Mouse (Mus musculus) testis, adult 2 months (tissue): ENCODE measurements around the gene Slc4a2.
A peak's percentile ranks its signal among the peaks of the same experiment; 100 is the strongest.

Experiments used
- CTCF ChIP-seq: fragments of 200-500 bp; IDR thresholded peaks from 2 replicates; pipeline ENCODE4 v1.5.1; 2012; ENCODE audit warnings: low read depth, mild to moderate bottlenecking, inconsistent platforms, low read length, moderate library complexity; ENCODE audit not compliant: control insufficient read depth, insufficient read depth, insufficient replicate concordance
- POLR2A ChIP-seq: fragments of 200-500 bp; IDR thresholded peaks from 2 replicates; pipeline ENCODE4 v1.6.1; 2012; ENCODE audit warnings: low read depth, mild to moderate bottlenecking, inconsistent platforms, low read length, moderate library complexity; ENCODE audit not compliant: control insufficient read depth

DNA sequence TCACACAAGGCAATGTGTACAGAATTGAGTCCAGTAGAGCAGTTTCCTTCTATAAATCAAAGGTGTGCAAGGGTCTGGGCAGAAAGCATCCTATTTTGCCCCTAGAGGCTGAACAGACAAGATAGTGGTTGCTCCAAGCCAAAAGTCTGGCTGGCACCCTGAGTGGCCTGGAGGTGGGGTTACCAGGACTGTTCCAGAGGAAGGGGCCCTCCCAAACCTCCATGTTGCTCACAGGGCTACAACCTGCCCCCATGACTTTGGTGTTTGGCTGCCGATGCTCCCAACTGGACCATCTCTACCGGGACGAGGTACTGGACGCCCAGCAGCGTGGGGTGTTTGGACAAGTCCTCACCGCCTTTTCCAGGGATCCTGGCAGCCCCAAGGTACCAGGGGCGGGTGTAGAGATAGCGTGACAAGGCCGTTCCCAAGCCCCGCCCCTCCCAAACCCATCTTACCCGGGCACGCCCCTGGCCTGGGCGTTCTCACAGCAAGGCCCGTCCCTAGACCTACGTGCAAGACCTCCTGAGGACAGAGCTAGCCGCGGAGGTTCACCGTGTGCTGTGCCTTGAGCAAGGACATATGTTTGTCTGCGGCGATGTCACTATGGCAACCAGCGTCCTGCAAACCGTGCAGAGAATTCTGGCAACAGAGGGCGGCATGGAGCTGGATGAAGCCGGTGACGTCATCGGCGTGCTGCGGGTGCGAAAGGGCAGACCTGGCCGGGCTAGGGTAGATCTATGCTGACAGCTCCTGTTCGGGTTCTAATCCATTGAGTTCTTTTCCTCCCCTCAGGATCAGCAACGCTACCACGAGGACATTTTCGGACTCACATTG is 40.4 kb upstream of the Slc4a2 start:
- TF ChIP-seq CTCF (peak; percentile 52; the same call in 1 of the 2 replicates), POLR2A (peak; percentile 77; the same call in 1 of the 2 replicates)
